Mouse (Mus musculus): ENCODE measurements around the gene Opcml. TPM values are rescaled to one million over a fixed set of nuclear protein-coding genes. Genes with fewer than 3 reads are reported as not detected.

Opcml gene
- polyA plus RNA-seq, 1 experiment from 2014 or later: 3.8 TPM

GRCm38 (mm10) chr9:28457982-28458770 is 667.6 kb downstream of the Opcml start:
- no peak overlapping the region for H3K4me2 ChIP-seq (replicated peaks)
- 78% methylated on average over 7 of the region's 7 CpGs for WGBS
- no peak overlapping the region for H3K27ac ChIP-seq
- H3K4me3 ChIP-seq: no peak overlapping the region
- no peak for ATAC-seq (ENCODE audit: insufficient number of reproducible peaks, insufficient read depth, low FRiP score, low TSS enrichment)
- no peaks in the 10 kb centered on the region for H3K9me3 ChIP-seq
- H3K4me1 ChIP-seq: no peaks in the 10 kb centered on the region
- no peaks in the 10 kb centered on the region for H3K36me3 ChIP-seq
- no peaks in the 10 kb centered on the region for H3K27me3 ChIP-seq
- H3K9ac ChIP-seq: no peak overlapping the region

DNA sequence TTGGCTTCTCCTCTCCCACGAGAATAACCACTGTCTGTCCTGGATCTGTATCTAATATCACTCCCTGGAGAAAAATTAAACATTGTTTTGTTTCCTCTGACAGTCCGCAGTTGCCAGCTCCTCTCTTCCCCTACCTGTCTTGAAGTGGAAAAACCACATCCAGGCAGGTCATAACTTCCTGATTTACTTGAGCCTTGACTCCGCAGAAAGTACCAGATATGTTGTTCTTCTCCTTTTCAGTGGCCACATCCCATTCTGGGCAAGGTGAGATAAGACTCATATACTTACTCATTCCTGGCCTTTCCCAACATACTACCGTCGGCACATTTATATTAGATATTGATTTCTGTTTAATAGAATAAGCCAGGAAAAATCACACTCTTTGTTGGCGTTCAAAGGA is 673.0 kb downstream of the Opcml start:
- 78% methylated on average over 6 of the region's 6 CpGs for WGBS
- no peak overlapping the region for H3K27ac ChIP-seq
- no peak overlapping the region for H3K4me3 ChIP-seq
- no peak for ATAC-seq (ENCODE audit: insufficient number of reproducible peaks, insufficient read depth, low FRiP score, low TSS enrichment)
- no peak overlapping the region for H3K9ac ChIP-seq
- H3K36me3 ChIP-seq: no peaks in the 10 kb centered on the region
- H3K27me3 ChIP-seq: no peaks in the 10 kb centered on the region
- H3K4me1 ChIP-seq: no peaks in the 10 kb centered on the region
- no peak overlapping the region for H3K4me2 ChIP-seq (replicated peaks)
- H3K9me3 ChIP-seq: no peaks in the 10 kb centered on the region

- H3K4me2 ChIP-seq (replicated peaks): no peak overlapping the region
- H3K9me3 ChIP-seq: no peaks in the 10 kb centered on the region
- no peak overlapping the region for H3K4me3 ChIP-seq
- H3K36me3 ChIP-seq: no peaks in the 10 kb centered on the region
- WGBS: 86% methylated on average over 6 of the region's 6 CpGs
- H3K27ac ChIP-seq: no peak overlapping the region
- no peak overlapping the region for H3K9ac ChIP-seq
- H3K4me1 ChIP-seq: no peaks in the 10 kb centered on the region
- H3K27me3 ChIP-seq: no peaks in the 10 kb centered on the region
- ATAC-seq (ENCODE audit: insufficient number of reproducible peaks, insufficient read depth, low FRiP score, low TSS enrichment): no peak
Observed at GRCm38 (mm10) chr9:28469419-28469818, 678.8 kb downstream of the Opcml start.

DNA sequence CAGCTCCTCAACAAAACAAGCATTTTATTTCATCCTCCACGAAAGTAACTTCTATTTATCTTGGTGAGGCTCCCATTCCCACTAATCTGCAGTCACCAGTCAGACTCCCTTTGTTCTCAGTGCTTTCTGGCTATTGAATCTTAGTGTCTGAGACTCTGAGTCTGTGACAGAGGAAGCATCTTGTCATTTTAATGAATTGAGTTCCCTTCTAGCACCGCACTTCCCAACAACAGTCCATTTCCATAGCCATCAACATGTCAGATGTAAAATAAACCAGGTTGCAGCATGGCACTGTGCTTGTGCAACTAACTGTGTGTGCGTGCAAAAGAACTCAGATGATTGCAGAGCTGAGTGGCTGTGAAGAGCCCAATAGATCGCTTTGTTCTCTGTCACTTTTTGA is 680.9 kb downstream of the Opcml start:
- ATAC-seq (ENCODE audit: insufficient number of reproducible peaks, insufficient read depth, low FRiP score, low TSS enrichment): no peak
- WGBS: 63% methylated on average over 4 of the region's 4 CpGs
- H3K9ac ChIP-seq: no peak overlapping the region
- no peaks in the 10 kb centered on the region for H3K9me3 ChIP-seq
- no peak overlapping the region for H3K4me2 ChIP-seq (replicated peaks)
- no peak overlapping the region for H3K27ac ChIP-seq
- H3K36me3 ChIP-seq: no peaks in the 10 kb centered on the region
- no peaks in the 10 kb centered on the region for H3K27me3 ChIP-seq
- no peaks in the 10 kb centered on the region for H3K4me1 ChIP-seq
- H3K4me3 ChIP-seq: no peak overlapping the region

DNA sequence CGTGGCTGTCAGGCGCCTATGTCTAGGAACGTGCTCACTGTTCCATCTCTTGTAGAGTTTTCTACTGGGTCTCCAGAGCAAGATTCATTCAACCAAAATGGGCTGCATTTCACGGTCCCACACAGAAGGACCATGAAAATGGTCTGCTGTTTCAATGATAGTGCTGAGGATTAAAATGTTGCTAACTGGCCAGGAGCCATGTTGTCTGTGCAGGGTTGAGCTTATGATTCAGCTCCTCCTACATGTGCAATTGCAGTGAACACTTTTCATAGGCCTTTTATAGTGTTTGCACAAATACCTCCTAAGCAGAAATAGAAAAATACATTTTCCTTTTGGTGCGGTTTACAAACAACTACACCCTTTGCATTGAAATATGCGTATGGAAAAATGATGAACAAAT is 684.0 kb downstream of the Opcml start:
- no peaks in the 10 kb centered on the region for H3K9me3 ChIP-seq
- H3K9ac ChIP-seq: no peak overlapping the region
- H3K4me2 ChIP-seq (replicated peaks): no peak overlapping the region
- no peak for ATAC-seq (ENCODE audit: insufficient number of reproducible peaks, insufficient read depth, low FRiP score, low TSS enrichment)
- H3K27ac ChIP-seq: no peak overlapping the region
- no peak overlapping the region for H3K4me3 ChIP-seq
- H3K4me1 ChIP-seq: no peaks in the 10 kb centered on the region
- no peaks in the 10 kb centered on the region for H3K27me3 ChIP-seq
- 91% methylated on average over 6 of the region's 6 CpGs for WGBS
- H3K36me3 ChIP-seq: no peaks in the 10 kb centered on the region

GRCm38 (mm10) chr9:28481261-28481660 is 690.7 kb downstream of the Opcml start:
- no peaks in the 10 kb centered on the region for H3K9me3 ChIP-seq
- H3K27me3 ChIP-seq: no peaks in the 10 kb centered on the region
- 36% methylated on average over 4 of the region's 4 CpGs for WGBS
- ATAC-seq (ENCODE audit: insufficient number of reproducible peaks, insufficient read depth, low FRiP score, low TSS enrichment): no peak
- H3K4me3 ChIP-seq: no peak overlapping the region
- peaks cover 3% of the 10 kb centered on the region; the same call in 1 of the 2 replicates for H3K4me1 ChIP-seq
- H3K4me2 ChIP-seq (replicated peaks): no peak overlapping the region
- H3K9ac ChIP-seq: no peak overlapping the region
- peak overlapping the region; percentile 73 for H3K27ac ChIP-seq
- no peaks in the 10 kb centered on the region for H3K36me3 ChIP-seq

- Histone ChIP-seq H3K9me3 (no peaks in the 10 kb centered on the region), H3K27me3 (no peaks in the 10 kb centered on the region), H3K9ac (no peak overlapping the region), H3K36me3 (no peaks in the 10 kb centered on the region), H3K4me1 (no peaks in the 10 kb centered on the region), H3K27ac (no peak overlapping the region), H3K4me2 (replicated peaks) (no peak overlapping the region), H3K4me3 (no peak overlapping the region)
- no peak for ATAC-seq (ENCODE audit: insufficient number of reproducible peaks, insufficient read depth, low FRiP score, low TSS enrichment)
- 61% methylated on average over 2 of the region's 2 CpGs for WGBS
Observed at GRCm38 (mm10) chr9:28488499-28488898, 697.9 kb downstream of the Opcml start.

GRCm38 (mm10) chr9:28489828-28490227 is 699.3 kb downstream of the Opcml start:
- WGBS: 67% methylated on average over 4 of the region's 4 CpGs
- H3K27me3 ChIP-seq: no peaks in the 10 kb centered on the region
- no peak overlapping the region for H3K27ac ChIP-seq
- H3K4me3 ChIP-seq: no peak overlapping the region
- H3K9me3 ChIP-seq: no peaks in the 10 kb centered on the region
- H3K4me2 ChIP-seq (replicated peaks): no peak overlapping the region
- ATAC-seq (ENCODE audit: insufficient number of reproducible peaks, insufficient read depth, low FRiP score, low TSS enrichment): no peak
- H3K9ac ChIP-seq: no peak overlapping the region
- H3K4me1 ChIP-seq: no peaks in the 10 kb centered on the region
- H3K36me3 ChIP-seq: no peaks in the 10 kb centered on the region

DNA sequence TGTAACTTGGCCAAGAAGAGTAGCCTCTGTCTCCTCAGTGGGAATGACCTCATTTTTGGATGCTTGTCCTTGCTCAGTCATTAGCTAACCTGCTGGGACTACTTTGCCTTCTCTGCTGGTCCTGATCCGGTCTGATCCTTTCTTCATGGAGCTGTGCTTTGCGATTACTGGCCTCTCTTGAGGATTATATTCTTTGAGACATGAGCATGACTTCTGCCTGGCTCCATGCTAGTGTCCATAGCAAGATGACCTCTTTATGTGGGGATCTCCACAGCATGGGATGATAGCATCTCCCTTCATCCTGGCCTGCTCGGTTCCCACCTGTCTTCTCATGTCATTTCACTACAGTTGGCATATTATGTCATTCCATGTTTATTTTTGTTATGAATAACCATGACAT is 699.8 kb downstream of the Opcml start:
- H3K9ac ChIP-seq: no peak overlapping the region
- H3K4me1 ChIP-seq: no peaks in the 10 kb centered on the region
- H3K4me2 ChIP-seq (replicated peaks): no peak overlapping the region
- no peaks in the 10 kb centered on the region for H3K9me3 ChIP-seq
- no peaks in the 10 kb centered on the region for H3K27me3 ChIP-seq
- no peak overlapping the region for H3K4me3 ChIP-seq
- H3K36me3 ChIP-seq: no peaks in the 10 kb centered on the region
- no peak for ATAC-seq (ENCODE audit: insufficient number of reproducible peaks, insufficient read depth, low FRiP score, low TSS enrichment)
- 86% methylated on average over 3 of the region's 3 CpGs for WGBS
- H3K27ac ChIP-seq: no peak overlapping the region

DNA sequence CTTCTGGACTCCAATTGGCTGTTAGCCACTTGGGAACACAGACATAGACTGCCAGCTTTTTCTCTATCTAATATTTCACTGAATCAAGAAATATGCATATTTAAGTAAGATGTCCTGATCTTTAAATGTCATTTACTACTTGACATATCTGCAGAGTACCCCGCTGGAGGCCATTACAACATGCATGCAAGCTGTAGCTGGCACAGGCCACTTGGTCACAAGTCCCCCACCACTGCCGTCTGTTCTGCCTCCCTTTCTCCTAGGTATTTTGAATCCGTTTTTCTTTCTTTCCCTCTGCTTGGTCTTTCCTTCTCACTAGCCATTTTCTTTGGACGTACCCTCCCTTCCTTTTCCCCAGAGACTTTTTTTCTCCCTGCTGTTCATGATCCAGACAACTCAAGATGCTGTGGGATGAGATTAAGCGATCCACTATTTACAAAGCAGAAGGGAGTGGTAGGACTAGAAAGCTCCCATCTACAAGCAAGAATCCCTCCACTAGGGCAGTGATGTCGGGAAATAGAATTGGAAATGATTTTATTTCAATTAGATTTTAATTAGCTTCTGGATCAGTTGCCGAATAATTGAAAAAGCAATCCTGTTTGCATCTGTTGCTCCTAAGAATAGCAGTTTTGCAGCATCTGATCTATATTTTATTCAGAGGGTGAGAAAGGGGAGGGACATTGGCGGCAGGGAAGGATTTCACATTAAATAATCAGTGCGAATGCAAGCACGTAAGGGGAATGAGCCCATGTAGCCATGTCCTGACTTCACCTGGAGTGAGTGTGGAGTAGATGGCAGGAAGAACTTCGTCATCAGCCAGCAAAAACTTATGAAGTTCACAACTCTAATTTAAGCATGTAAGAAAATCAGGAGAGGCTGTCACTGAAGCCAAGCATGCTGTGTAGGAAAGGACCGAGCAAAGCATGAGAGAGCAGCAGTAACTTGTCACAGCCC is 709.5 kb downstream of the Opcml start:
- Histone ChIP-seq H3K9me3 (no peaks in the 10 kb centered on the region), H3K4me3 (no peak overlapping the region), H3K4me1 (no peaks in the 10 kb centered on the region), H3K9ac (no peak overlapping the region), H3K27me3 (no peaks in the 10 kb centered on the region), H3K36me3 (no peaks in the 10 kb centered on the region), H3K4me2 (replicated peaks) (no peak overlapping the region), H3K27ac (no peak overlapping the region)
- WGBS: 76% methylated on average over 12 of the region's 12 CpGs
- ATAC-seq (ENCODE audit: insufficient number of reproducible peaks, insufficient read depth, low FRiP score, low TSS enrichment): no peak

- Histone ChIP-seq H3K9me3 (no peaks in the 10 kb centered on the region), H3K4me1 (no peaks in the 10 kb centered on the region), H3K27ac (no peak overlapping the region), H3K36me3 (no peaks in the 10 kb centered on the region), H3K4me2 (replicated peaks) (no peak overlapping the region), H3K9ac (no peak overlapping the region), H3K4me3 (no peak overlapping the region), H3K27me3 (no peaks in the 10 kb centered on the region)
- ATAC-seq (ENCODE audit: insufficient number of reproducible peaks, insufficient read depth, low FRiP score, low TSS enrichment): no peak
- WGBS: 89% methylated on average over 3 of the region's 3 CpGs
Observed at GRCm38 (mm10) chr9:28513905-28514304, 723.3 kb downstream of the Opcml start.

DNA sequence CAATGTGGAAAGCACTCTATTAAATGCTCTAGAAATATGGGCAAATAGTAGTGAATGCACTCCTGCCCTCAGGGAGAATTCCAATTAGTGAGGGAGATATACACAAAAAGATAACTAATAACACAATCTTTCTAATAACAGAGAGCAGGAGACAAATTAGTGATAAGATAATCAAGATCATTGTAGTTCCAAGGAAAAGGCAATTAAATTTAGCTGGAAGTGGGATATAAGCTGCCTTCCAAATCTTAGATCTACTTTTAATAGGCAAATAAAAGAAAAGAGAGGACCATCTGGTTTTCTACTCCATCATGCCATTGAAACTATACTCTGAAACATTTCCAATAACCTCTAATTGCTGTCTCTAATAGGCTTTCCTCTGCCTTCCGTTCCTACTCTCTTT is 742.6 kb downstream of the Opcml start:
- 29% methylated on average over 1 of the region's 1 CpGs for WGBS
- Histone ChIP-seq H3K27ac (no peak overlapping the region), H3K9ac (no peak overlapping the region), H3K27me3 (no peaks in the 10 kb centered on the region), H3K36me3 (no peaks in the 10 kb centered on the region), H3K4me3 (no peak overlapping the region), H3K4me2 (replicated peaks) (no peak overlapping the region), H3K9me3 (no peaks in the 10 kb centered on the region), H3K4me1 (no peaks in the 10 kb centered on the region)
- no peak for ATAC-seq (ENCODE audit: insufficient number of reproducible peaks, insufficient read depth, low FRiP score, low TSS enrichment)

All from embryonic facial prominence, embryonic 12.5 days (tissue).